Mouse (Mus musculus) heart, adult 2 months (tissue): Measurements from ENCODE around the gene Ap5z1.

Experiments
- CTCF ChIP-seq: fragments of 200-600 bp; IDR thresholded peaks from 2 replicates; pipeline ENCODE4 v1.8.1; 2022; ENCODE audit warnings: antibody characterized with exemption, mild to moderate bottlenecking, moderate library complexity
- EP300 ChIP-seq: fragments of 200-500 bp; IDR thresholded peaks from 2 replicates; pipeline ENCODE4 v1.6.1; 2011; ENCODE audit warnings: low read depth, low read length, control low read depth; ENCODE audit not compliant: insufficient read depth

DNA sequence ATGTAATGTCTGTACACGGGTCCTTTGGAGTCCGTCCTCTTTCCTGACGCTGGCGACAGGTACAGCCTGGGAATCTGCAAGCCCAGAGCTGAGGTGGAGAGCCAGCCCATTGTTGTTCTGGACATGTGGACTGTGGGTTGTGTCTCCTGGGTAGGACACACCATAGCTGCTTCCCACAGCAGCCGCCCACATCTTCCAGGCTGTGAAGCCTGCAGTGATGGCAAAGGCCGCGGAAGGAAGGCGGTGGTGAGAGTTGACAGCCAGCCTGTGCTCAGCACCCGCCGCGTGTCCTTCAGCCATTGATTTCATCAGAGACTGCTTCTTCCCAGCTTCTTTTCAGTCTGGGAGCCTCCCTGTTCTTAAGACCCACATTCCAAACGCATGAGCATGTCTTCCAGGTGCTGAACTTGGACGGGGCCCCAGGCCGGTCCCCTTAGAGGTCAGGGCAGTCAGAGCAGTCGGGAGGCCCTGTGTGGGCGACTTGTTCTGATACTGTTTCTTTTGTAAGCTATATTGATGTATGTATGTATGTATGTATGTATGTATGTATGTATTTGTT is 25.3 kb upstream of the Ap5z1 start:
- no peak for TF ChIP-seq CTCF
- TF ChIP-seq EP300: no peak
